Mouse (Mus musculus): ENCODE data around the gene Jakmip3. TPM values are rescaled to one million over a fixed set of nuclear protein-coding genes. Genes with fewer than 3 reads are reported as not detected.

Gene Jakmip3
- polyA plus RNA-seq, 2 experiments = 0.01 TPM; not detected in 1

DNA sequence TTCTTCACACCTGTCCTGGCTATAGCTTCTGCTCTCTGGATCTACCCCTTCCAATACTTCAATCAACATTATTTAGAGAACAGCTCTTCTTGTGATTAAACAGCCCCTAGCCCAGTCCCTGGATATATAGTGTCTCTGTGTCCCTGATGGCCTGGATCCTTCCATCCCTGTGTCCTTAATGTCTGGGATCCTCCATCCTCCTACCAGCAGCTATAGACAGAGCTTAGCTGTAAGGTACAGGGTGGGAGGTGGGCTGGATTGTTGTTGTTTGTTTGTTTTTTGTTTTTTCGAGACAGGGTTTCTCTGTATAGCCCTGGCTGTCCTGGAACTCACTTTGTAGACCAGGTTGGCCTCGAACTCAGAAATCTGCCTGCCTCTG is 179.2 kb downstream of the Jakmip3 start:
- no peaks in the 10 kb centered on the region for H3K27me3 ChIP-seq (ENCODE audit: control insufficient read depth, insufficient read depth, low read length)
- H3K9me3 ChIP-seq (ENCODE audit: control insufficient read depth, low read length) = no peaks in the 10 kb centered on the region
- 35% methylated on average over 2 of the region's 2 CpGs for WGBS (ENCODE audit: insufficient replicate concordance)
- H3K4me3 ChIP-seq (ENCODE audit: insufficient read depth in 1 of 2, low read depth in 2 of 2, low read length in 2 of 2) = no peak overlapping the region
- no peak overlapping the region for H3K4me2 ChIP-seq (ENCODE audit: low read depth)
- ATAC-seq (ENCODE audit: insufficient read depth) (no peak), DNase-seq (ENCODE audit: low read depth in 3 of 3, low spot score in 3 of 3) (no peak)
- H3K4me1 ChIP-seq (replicated peaks; ENCODE audit: control insufficient read depth in 2 of 2, insufficient read depth in 2 of 2, low read length in 1 of 2) = no peaks in the 10 kb centered on the region
- no peak for TF ChIP-seq CTCF (IDR thresholded peaks at IDR 0.05; ENCODE audit: low read depth)
- no peak for TF ChIP-seq EP300 (IDR thresholded peaks at IDR 0.05; ENCODE audit: low read depth)
- no peak overlapping the region for H3K9ac ChIP-seq (replicated peaks)
- no peak overlapping the region for H3K27ac ChIP-seq
- no peaks in the 10 kb centered on the region for H3K36me3 ChIP-seq (replicated peaks; ENCODE audit: control insufficient read depth, insufficient read depth, low read depth)

DNA sequence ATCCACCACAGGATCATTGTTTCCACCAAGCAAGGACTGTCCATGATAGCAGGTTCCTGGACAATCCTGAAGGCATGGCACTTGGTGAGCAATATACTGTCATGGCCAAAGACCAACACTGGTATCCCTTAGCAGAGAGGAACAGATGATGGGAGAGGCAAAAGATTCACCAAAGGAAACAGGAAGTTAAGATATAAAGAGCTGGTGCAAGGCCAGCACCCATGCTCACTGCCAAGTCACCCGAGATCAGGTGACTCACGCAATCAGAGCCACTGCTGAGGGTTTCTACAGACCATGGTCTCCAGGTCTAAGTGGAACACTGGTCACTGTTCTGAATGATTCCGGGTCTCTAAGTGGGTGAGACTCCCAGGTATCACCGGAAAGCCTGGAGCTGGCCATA is 185.4 kb downstream of the Jakmip3 start:
- WGBS (ENCODE audit: insufficient replicate concordance) = 60% methylated on average over 4 of the region's 4 CpGs
- H3K9ac ChIP-seq (replicated peaks) = no peak overlapping the region
- no peak for ATAC-seq (ENCODE audit: insufficient read depth)

DNA sequence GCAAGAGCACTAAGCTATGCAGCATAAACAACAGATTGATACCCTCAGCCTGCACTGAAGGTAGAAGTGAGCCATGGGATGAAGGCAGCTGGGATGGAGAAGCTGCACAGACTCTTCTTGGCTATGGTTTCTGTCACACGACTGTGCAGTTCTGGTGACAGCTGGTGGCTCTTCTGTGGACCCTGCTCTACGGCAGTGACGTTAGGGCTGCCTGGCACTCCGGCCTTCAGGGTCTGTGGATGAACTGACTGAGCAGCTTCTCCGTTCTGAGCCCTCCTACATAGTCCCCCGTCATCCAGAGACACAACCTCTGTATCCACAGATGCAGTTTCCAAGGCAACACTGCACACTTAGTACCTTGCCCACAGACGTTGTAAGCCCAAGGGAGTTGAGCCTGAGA is 186.0 kb downstream of the Jakmip3 start:
- 59% methylated on average over 7 of the region's 7 CpGs for WGBS (ENCODE audit: insufficient replicate concordance)
- no peaks in the 10 kb centered on the region for H3K36me3 ChIP-seq (replicated peaks; ENCODE audit: control insufficient read depth, insufficient read depth, low read depth)
- no peaks in the 10 kb centered on the region for H3K9me3 ChIP-seq (ENCODE audit: control insufficient read depth, low read length)
- H3K4me1 ChIP-seq (replicated peaks; ENCODE audit: control insufficient read depth in 2 of 2, insufficient read depth in 2 of 2, low read length in 1 of 2) = no peaks in the 10 kb centered on the region
- TF ChIP-seq EP300 (IDR thresholded peaks at IDR 0.05; ENCODE audit: low read depth) = no peak
- no peaks in the 10 kb centered on the region for H3K27me3 ChIP-seq (ENCODE audit: control insufficient read depth, insufficient read depth, low read length)
- no peak overlapping the region for H3K27ac ChIP-seq
- H3K4me2 ChIP-seq (ENCODE audit: low read depth) = no peak overlapping the region
- no peak overlapping the region for H3K9ac ChIP-seq (replicated peaks)
- no peak overlapping the region for H3K4me3 ChIP-seq (ENCODE audit: insufficient read depth in 1 of 2, low read depth in 2 of 2, low read length in 2 of 2)
- ATAC-seq (ENCODE audit: insufficient read depth) (no peak), DNase-seq (ENCODE audit: low read depth in 3 of 3, low spot score in 3 of 3) (no peak)

More for the DNA sequence above, 185.4 kb downstream of the Jakmip3 start:
- Histone ChIP-seq H3K4me1 (replicated peaks; ENCODE audit: control insufficient read depth in 2 of 2, insufficient read depth in 2 of 2, low read length in 1 of 2) (no peaks in the 10 kb centered on the region), H3K27me3 (ENCODE audit: control insufficient read depth, insufficient read depth, low read length) (no peaks in the 10 kb centered on the region), H3K4me3 (ENCODE audit: insufficient read depth in 1 of 2, low read depth in 2 of 2, low read length in 2 of 2) (no peak overlapping the region), H3K36me3 (replicated peaks; ENCODE audit: control insufficient read depth, insufficient read depth, low read depth) (no peaks in the 10 kb centered on the region), H3K4me2 (ENCODE audit: low read depth) (no peak overlapping the region), H3K9me3 (ENCODE audit: control insufficient read depth, low read length) (no peaks in the 10 kb centered on the region), H3K27ac (no peak overlapping the region)
- no peak for DNase-seq (ENCODE audit: low read depth in 3 of 3, low spot score in 3 of 3)
- TF ChIP-seq EP300 (IDR thresholded peaks at IDR 0.05; ENCODE audit: low read depth) (no peak), CTCF (IDR thresholded peaks at IDR 0.05; ENCODE audit: low read depth) (no peak)

DNA sequence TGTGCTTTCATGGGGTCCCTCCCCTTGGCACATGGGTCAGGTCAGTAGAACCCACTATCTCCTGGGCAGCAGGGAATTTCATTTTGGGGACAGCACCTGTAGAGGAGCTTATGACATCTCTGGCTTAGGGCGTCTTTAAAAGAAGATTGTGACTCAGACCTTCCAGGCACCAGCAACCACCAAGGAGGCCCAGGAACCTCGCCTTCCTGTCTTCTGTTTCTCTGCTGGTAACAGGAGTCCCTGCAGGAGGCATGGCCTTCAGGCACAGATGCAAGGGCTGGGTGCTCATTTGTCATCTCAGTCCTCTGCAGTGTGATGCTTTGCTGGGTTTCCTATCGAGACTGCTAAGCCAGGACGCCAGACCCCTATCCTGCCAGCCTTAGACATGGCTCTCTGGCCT is 188.5 kb downstream of the Jakmip3 start:
- H3K4me1 ChIP-seq (replicated peaks; ENCODE audit: control insufficient read depth in 2 of 2, insufficient read depth in 2 of 2, low read length in 1 of 2) = no peaks in the 10 kb centered on the region
- H3K27ac ChIP-seq = no peak overlapping the region
- H3K9me3 ChIP-seq (ENCODE audit: control insufficient read depth, low read length) = no peaks in the 10 kb centered on the region
- 43% methylated on average over 4 of the region's 4 CpGs for WGBS (ENCODE audit: insufficient replicate concordance)
- H3K9ac ChIP-seq (replicated peaks) = no peak overlapping the region
- H3K4me2 ChIP-seq (ENCODE audit: low read depth) = no peak overlapping the region
- no peaks in the 10 kb centered on the region for H3K27me3 ChIP-seq (ENCODE audit: control insufficient read depth, insufficient read depth, low read length)
- no peaks in the 10 kb centered on the region for H3K36me3 ChIP-seq (replicated peaks; ENCODE audit: control insufficient read depth, insufficient read depth, low read depth)
- ATAC-seq (ENCODE audit: insufficient read depth) = no peak
- DNase-seq (ENCODE audit: low read depth in 3 of 3, low spot score in 3 of 3) = no peak
- H3K4me3 ChIP-seq (ENCODE audit: insufficient read depth in 1 of 2, low read depth in 2 of 2, low read length in 2 of 2) = no peak overlapping the region
- TF ChIP-seq EP300 (IDR thresholded peaks at IDR 0.05; ENCODE audit: low read depth) (no peak), CTCF (IDR thresholded peaks at IDR 0.05; ENCODE audit: low read depth) (no peak)

DNA sequence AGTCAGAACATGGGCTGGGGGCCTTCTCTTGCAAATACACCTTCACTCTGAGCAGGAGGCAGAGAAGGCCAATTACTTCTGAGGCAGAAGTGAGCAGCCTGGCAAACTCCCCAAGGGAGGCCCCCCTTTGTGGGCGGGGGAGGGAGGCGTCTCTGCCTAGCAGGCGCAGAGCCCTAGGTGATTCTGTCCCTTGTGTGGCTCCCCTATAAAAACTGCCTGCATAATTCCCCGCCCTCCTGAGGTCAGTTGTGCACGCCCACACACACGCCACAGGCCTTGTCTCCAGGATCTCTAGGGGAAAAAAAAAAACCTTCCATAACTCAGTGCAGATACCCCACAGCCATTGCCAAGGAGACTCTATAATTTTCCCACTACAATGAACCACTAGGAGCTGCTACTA is 189.8 kb downstream of the Jakmip3 start:
- no peak for DNase-seq (ENCODE audit: low read depth in 3 of 3, low spot score in 3 of 3)
- ATAC-seq (ENCODE audit: insufficient read depth) = no peak
- Histone ChIP-seq H3K4me1 (replicated peaks; ENCODE audit: control insufficient read depth in 2 of 2, insufficient read depth in 2 of 2, low read length in 1 of 2) (no peaks in the 10 kb centered on the region), H3K4me2 (ENCODE audit: low read depth) (no peak overlapping the region), H3K9me3 (ENCODE audit: control insufficient read depth, low read length) (no peaks in the 10 kb centered on the region), H3K27me3 (ENCODE audit: control insufficient read depth, insufficient read depth, low read length) (no peaks in the 10 kb centered on the region), H3K36me3 (replicated peaks; ENCODE audit: control insufficient read depth, insufficient read depth, low read depth) (no peaks in the 10 kb centered on the region), H3K9ac (replicated peaks) (no peak overlapping the region), H3K27ac (no peak overlapping the region), H3K4me3 (ENCODE audit: insufficient read depth in 1 of 2, low read depth in 2 of 2, low read length in 2 of 2) (no peak overlapping the region)
- no peak for TF ChIP-seq EP300 (IDR thresholded peaks at IDR 0.05; ENCODE audit: low read depth)
- TF ChIP-seq CTCF (IDR thresholded peaks at IDR 0.05; ENCODE audit: low read depth) = no peak
- WGBS (ENCODE audit: insufficient replicate concordance) = 42% methylated on average over 6 of the region's 6 CpGs

Data from liver, embryonic 14.5 days (tissue).